Mouse (Mus musculus): ENCODE data around the gene Akr1c12. TPM values are rescaled to one million over a fixed set of nuclear protein-coding genes. Genes with fewer than 3 reads are reported as not detected.
"Not testable (repeated sequence)": the region's sequence is repeated elsewhere in the genome, so short reads cannot be mapped to it uniquely, and the experiment has no call there.

Akr1c12 gene
- polyA plus RNA-seq (2015; fragmentation: Nextera tagmentation; extraction: Ambion mirVana), result 0.22 and 0.25 TPM in 2 replicates

DNA sequence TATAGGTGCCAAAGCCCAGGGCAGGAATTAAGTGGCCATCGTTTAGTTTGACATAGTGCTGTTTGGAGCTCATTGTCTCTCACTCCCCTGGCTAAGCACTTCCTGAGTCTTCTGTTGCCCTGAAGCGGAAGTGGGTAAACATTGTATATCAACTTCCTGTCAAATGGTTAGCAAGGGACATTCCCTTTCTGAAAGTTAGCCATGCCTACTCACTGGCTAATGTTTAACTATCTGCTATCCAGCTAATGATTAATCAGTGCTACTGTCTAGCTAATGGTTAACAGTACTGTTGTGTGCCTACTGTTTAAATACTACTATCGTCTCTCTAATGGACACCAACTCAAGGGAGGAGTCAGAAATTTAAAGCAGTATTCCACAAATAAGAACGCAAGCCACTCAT is at the start of gene Akr1c12:
TSS of gene Akr1c12 (minus strand) at position 150 of the 400 bp plus-strand sequence.
- Histone ChIP-seq H3K27ac (replicated peaks) (no peak within 1 kb of the TSS), H3K9me3 (no peaks in the 10 kb centered on the region), H3K9ac (no peak within 1 kb of the TSS), H3K36me3 (no peaks in the 10 kb centered on the region), H3K4me3 (no peak within 1 kb of the TSS), H3K27me3 (no peaks in the 10 kb centered on the region), H3K4me2 (no peak within 1 kb of the TSS), H3K4me1 (replicated peaks) (no peaks in the 10 kb centered on the region)
- WGBS, result 65% methylated on average over 4 of the region's 4 CpGs
- ATAC-seq (ENCODE audit: low FRiP score, low read depth), result no peak

DNA sequence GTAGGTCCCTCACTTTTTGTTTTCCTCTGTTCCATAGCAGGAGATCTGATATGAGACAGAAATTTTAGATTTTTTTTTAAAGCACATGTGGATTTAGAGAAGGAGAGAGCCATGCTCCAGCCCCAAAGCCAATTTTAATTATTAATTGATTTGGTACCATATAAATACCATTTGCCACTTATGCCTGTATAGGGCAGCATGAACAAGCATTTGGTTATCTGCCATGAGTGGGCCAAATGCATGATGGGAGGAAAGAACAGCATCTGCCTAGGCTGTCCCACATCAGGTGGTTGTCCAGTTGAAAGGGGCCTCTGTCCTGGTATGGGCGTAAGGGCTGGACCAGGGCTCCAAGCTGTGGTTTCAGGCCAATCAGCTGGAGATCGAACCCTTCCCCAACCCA is 39.5 kb upstream of the Akr1c12 start:
- Histone ChIP-seq H3K9ac (no peak overlapping the region), H3K4me2 (no peak overlapping the region), H3K4me3 (no peak overlapping the region), H3K27me3 (no peaks in the 10 kb centered on the region), H3K4me1 (replicated peaks) (no peaks in the 10 kb centered on the region), H3K9me3 (no peaks in the 10 kb centered on the region), H3K27ac (replicated peaks) (no peak overlapping the region), H3K36me3 (no peaks in the 10 kb centered on the region)
- no peak for ATAC-seq (ENCODE audit: low FRiP score, low read depth)
- 93% methylated on average over 2 of the region's 2 CpGs for WGBS

DNA sequence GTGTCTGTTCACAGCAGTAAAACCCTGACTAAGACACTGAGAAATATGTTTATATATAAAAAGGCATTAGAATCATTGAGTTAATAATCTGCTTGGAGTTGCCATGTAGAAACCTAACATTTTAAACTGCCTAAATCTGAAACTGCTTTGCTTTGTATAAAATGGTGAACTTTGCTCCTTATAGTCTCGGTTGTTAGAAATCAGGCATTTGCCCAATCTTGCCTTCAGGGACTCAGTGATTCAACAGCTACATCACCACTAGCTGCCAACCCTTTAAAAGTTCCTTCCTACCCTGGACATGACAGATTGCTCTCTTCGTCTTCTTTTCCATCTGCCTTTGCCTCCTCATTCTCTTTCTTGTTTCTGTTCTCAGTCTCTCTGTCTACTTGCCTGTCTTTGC is 34.7 kb upstream of the Akr1c12 start:
- H3K4me2 ChIP-seq, result no peak overlapping the region
- H3K4me1 ChIP-seq (replicated peaks), result no peaks in the 10 kb centered on the region
- no peaks in the 10 kb centered on the region for H3K27me3 ChIP-seq
- ATAC-seq (ENCODE audit: low FRiP score, low read depth), result no peak
- H3K4me3 ChIP-seq, result no peak overlapping the region
- H3K9ac ChIP-seq, result no peak overlapping the region
- no peak overlapping the region for H3K27ac ChIP-seq (replicated peaks)
- H3K9me3 ChIP-seq, result no peaks in the 10 kb centered on the region
- 85% methylated on average over 2 of the region's 2 CpGs for WGBS
- no peaks in the 10 kb centered on the region for H3K36me3 ChIP-seq

DNA sequence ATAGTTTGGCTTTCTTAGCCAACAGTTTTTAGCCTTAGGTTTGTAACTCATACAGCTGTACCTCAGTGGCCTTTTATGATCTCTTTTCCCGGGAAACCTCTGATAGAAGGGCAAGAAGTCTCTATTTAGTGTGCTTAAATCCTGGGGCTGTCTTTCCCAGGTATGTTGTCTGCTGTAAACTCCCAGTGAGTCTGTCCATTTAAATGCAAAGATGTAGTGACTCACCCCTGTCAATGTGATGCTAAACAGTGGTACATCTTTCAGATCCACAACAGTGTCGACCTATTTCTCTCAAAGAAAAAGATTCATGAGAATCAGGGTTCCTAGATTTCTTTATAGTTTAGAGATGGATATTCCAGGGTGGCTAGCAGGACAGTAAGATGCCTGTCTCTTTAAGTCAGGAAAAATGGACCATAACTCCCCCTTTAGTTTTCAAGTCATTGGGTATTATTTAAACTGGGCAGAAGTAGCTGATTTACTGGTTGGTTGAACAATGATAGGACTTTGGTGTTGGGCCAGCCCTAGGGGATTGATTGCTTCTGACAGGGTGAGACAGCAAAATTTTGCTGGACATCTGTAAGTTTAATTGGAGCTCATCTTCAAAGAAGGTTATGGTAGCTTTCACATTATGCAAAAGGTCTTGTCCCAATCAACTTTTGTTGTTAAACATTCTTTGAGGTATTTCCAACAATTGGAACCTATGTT is 25.8 kb upstream of the Akr1c12 start:
- no peaks in the 10 kb centered on the region for H3K36me3 ChIP-seq
- no peak overlapping the region for H3K9ac ChIP-seq
- H3K27me3 ChIP-seq, result no peaks in the 10 kb centered on the region
- no peak overlapping the region for H3K4me3 ChIP-seq
- no peaks in the 10 kb centered on the region for H3K4me1 ChIP-seq (replicated peaks)
- H3K27ac ChIP-seq (replicated peaks), result no peak overlapping the region
- no peaks in the 10 kb centered on the region for H3K9me3 ChIP-seq
- ATAC-seq (ENCODE audit: low FRiP score, low read depth), result no peak
- WGBS, result 37% methylated on average over 2 of the region's 2 CpGs
- no peak overlapping the region for H3K4me2 ChIP-seq

DNA sequence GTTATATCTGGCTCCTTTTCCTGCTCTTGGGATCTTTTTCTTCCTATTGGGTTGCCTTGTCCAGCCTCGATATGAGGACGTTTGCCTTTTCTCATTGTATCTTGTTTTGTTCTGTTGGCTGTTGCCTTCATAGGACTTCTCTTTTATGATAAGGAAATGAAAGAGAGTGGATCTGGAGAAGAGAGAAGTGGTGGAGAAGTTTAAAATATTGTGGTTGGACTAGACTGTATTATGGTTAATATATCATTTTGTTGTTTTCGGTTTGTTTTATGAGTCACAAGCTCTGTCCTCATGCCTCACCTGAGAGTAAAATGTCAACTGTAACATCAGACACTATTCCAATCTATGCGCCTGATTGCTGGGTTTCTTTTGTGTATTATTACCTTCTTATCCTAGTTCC is 17.8 kb upstream of the Akr1c12 start:
- H3K36me3 ChIP-seq, result no peaks in the 10 kb centered on the region
- H3K9me3 ChIP-seq, result no peaks in the 10 kb centered on the region
- no peaks in the 10 kb centered on the region for H3K4me1 ChIP-seq (replicated peaks)
- no peak overlapping the region for H3K9ac ChIP-seq
- WGBS, result 95% methylated on average over 4 of the region's 4 CpGs
- no peak overlapping the region for H3K4me2 ChIP-seq
- H3K27me3 ChIP-seq, result no peaks in the 10 kb centered on the region
- no peak overlapping the region for H3K4me3 ChIP-seq
- no peak for ATAC-seq (ENCODE audit: low FRiP score, low read depth)
- H3K27ac ChIP-seq (replicated peaks), result no peak overlapping the region

DNA sequence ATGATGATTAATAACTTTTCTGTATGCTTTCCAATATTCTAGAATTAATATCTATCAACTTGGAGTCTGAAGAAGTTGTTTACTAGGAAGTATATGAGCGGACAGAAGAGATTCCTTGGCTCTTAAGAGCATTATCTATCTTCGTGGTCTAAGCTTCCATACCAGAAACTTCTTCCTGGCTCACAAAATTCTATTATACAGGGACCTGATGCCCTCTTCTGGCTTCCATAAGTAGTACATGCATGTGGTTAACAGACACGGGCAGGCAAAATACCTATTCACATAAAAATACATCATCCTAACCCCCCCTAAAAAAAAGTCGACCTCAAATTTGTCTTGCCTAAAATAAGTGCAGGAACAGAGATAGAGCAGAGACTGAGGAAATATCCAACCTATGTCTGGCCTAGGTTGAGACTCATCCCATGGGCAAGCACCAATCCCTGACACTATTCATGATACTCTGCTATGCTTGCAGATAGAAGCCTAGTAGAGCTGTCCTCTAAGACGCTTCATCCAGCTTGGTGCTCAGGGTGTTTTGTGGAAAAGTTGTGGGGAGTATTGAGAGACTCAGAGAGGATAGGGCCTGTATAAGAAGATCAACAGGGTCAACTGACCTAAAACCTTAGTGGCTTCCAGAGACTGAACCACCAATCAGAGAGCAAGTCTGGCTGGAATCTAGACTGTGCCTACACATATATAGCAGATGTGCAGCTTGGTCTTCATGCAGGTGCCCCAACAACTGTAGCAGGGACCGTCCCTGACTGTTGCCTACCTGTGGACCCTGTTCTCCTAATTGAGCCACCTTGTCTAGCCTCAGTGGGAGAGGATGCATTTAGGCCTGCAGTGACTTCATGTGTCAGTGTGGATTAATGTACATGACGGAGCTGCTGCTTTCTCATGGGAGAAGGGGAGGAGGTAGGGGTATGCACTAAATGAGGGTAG is 2.5 kb upstream of the Akr1c12 start:
- 37% methylated on average over 7 of the region's 7 CpGs for WGBS
- H3K4me2 ChIP-seq, result no peak overlapping the region
- no peaks in the 10 kb centered on the region for H3K4me1 ChIP-seq (replicated peaks)
- peak; percentile 86 for ATAC-seq (ENCODE audit: low FRiP score, low read depth)
- no peaks in the 10 kb centered on the region for H3K9me3 ChIP-seq
- H3K27ac ChIP-seq (replicated peaks), result no peak overlapping the region
- H3K27me3 ChIP-seq, result no peaks in the 10 kb centered on the region
- H3K9ac ChIP-seq, result no peak overlapping the region
- no peaks in the 10 kb centered on the region for H3K36me3 ChIP-seq
- H3K4me3 ChIP-seq, result no peak overlapping the region

DNA sequence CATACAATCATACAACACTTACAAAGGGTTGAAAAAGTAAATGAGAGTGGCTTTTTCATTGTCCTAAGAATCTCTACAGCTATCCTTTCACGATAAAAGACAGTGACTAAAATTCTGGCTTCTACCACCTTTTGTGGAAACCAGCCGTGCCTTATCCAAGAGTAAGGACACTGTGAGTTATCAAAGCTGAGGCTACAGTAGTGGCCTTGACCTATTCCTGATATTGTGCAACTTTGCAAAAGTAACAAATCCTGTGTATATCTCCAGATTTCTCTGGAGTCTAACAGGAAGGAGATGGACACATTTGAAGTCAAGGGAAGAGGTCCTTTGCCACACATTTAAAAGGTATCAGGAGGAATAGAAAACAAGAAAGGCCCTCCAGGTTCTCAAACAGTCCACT is 1.7 kb downstream of the Akr1c12 start:
- H3K4me3 ChIP-seq, result no peak overlapping the region
- no peak overlapping the region for H3K4me2 ChIP-seq
- no peak for ATAC-seq (ENCODE audit: low FRiP score, low read depth)
- H3K36me3 ChIP-seq, result no peaks in the 10 kb centered on the region
- H3K27me3 ChIP-seq, result no peaks in the 10 kb centered on the region
- no peaks in the 10 kb centered on the region for H3K4me1 ChIP-seq (replicated peaks)
- H3K9me3 ChIP-seq, result no peaks in the 10 kb centered on the region
- no peak overlapping the region for H3K9ac ChIP-seq
- H3K27ac ChIP-seq (replicated peaks), result no peak overlapping the region
- WGBS, result 89% methylated on average over 2 of the region's 2 CpGs

DNA sequence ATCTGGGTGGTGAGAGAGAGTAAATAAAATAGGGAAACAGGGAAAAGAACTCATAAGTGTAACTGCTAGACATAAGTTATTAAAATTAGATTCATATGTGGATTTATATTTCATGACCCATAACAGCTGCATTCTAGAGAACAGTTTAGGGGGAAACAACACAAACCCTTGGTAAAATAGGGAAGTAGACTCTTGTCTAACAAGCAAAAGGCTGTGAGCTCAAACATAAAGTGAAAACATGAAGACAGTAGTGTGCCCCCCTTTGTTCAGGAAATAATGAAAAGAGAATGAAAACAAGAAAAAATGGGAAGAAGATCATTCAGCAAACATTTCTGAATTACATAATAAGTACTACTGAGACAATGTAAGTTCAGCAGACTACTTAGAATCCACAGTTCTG is 8.4 kb downstream of the Akr1c12 start:
- no peaks in the 10 kb centered on the region for H3K4me1 ChIP-seq (replicated peaks)
- no peaks in the 10 kb centered on the region for H3K36me3 ChIP-seq
- H3K27me3 ChIP-seq, result no peaks in the 10 kb centered on the region
- H3K4me2 ChIP-seq, result no peak overlapping the region
- no peak overlapping the region for H3K27ac ChIP-seq (replicated peaks)
- ATAC-seq (ENCODE audit: low FRiP score, low read depth), result no peak
- H3K9ac ChIP-seq, result no peak overlapping the region
- no peaks in the 10 kb centered on the region for H3K9me3 ChIP-seq
- H3K4me3 ChIP-seq, result no peak overlapping the region

DNA sequence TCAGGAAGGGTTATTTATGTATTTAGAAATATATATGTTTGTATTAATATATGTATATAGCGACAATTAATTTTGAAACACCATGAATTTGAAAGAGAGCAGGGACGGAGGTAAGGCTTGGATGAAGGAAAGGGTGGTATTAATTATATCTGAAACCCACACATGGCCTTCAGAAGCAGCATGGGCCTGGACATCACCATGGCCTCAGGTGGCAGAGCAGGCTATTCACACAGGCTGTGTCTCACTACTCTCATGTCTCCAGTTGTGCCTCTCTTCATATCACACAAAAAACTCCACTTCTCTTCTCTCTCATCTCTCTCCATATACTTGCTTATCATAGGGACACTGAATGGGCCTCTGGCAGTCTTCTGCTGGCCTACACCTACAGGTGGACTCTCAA is 13.8 kb downstream of the Akr1c12 start:
- 90% methylated on average over 2 of the region's 2 CpGs for WGBS
- not testable (repeated sequence) for H3K4me1 ChIP-seq (replicated peaks); H3K4me3 ChIP-seq; H3K9ac ChIP-seq; ATAC-seq (ENCODE audit: low FRiP score, low read depth); H3K4me2 ChIP-seq; H3K27ac ChIP-seq (replicated peaks); H3K27me3 ChIP-seq; H3K36me3 ChIP-seq; H3K9me3 ChIP-seq

DNA sequence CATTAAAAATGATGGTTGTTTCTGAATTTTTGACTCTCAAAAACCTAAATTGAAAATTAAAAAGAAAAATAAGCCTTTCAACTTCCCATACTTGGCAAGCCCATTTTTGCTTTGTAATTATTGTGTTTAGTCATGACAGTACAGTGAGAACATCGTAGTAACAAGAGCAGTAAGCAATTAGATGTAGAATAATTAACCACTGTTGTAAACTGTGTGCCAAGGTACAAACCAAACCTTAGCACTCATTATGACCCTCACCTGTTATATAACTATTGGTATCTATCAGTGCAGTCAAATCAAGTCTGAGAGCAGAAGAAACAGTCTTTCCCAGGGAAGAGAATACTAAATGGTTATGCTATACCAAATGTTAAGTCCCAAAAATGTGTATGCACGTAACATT is 14.2 kb downstream of the Akr1c12 start:
- H3K4me1 ChIP-seq (replicated peaks), result no peaks in the 10 kb centered on the region
- no peaks in the 10 kb centered on the region for H3K36me3 ChIP-seq
- no peaks in the 10 kb centered on the region for H3K9me3 ChIP-seq
- no peak overlapping the region for H3K4me2 ChIP-seq
- 91% methylated on average over 2 of the region's 2 CpGs for WGBS
- no peak overlapping the region for H3K27ac ChIP-seq (replicated peaks)
- H3K4me3 ChIP-seq, result no peak overlapping the region
- no peak for ATAC-seq (ENCODE audit: low FRiP score, low read depth)
- H3K27me3 ChIP-seq, result no peaks in the 10 kb centered on the region
- H3K9ac ChIP-seq, result no peak overlapping the region

DNA sequence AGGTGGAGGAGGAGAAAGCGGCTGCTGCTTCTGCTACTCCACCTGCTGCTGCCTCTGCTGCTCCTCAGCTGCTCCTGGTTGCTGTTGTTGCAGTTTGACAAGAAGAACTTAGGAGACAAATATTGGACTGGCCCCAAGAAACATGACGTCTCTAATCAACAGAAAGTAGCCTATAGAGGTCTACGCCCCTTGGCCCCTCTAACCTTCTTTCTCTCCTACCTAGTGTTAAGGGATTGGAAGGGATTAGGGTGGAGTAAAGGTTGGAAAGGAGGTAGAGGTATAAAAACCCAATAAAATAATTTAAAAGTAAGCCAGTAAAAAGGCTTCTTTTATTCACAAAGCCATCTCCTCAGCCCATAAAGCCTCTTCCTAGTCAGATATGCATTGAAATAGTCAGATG is 14.6 kb downstream of the Akr1c12 start:
- H3K27me3 ChIP-seq, result no peaks in the 10 kb centered on the region
- no peak overlapping the region for H3K4me2 ChIP-seq
- H3K4me3 ChIP-seq, result no peak overlapping the region
- H3K4me1 ChIP-seq (replicated peaks), result no peaks in the 10 kb centered on the region
- no peaks in the 10 kb centered on the region for H3K9me3 ChIP-seq
- ATAC-seq (ENCODE audit: low FRiP score, low read depth), result no peak
- WGBS, result 96% methylated on average over 3 of the region's 3 CpGs
- H3K27ac ChIP-seq (replicated peaks), result no peak overlapping the region
- no peaks in the 10 kb centered on the region for H3K36me3 ChIP-seq
- no peak overlapping the region for H3K9ac ChIP-seq

DNA sequence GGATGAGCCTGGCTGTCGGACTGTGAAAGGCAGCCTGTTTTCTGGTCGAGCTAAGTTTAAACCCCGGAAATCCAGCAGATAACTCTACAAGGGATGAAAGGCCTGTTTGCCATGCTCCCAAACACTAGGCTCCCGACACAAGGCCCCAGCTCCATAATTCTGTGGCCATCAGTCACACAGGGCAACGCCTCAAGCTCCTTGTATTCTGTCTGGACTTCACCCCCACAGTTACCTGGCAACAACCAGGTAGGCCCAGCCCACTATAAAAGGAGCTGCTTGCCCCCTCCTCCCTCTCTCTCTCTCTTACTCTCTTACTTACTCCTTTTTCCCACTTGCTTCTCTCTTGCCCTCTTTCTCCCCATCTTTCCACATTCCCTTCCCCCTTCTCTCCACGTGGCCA is 21.9 kb downstream of the Akr1c12 start:
- WGBS, result 86% methylated on average over 6 of the region's 6 CpGs

More for the DNA sequence above, 21.9 kb downstream of the Akr1c12 start:
- no peak for ATAC-seq (ENCODE audit: low FRiP score, low read depth)
- Histone ChIP-seq H3K27ac (replicated peaks) (no peak overlapping the region), H3K4me2 (no peak overlapping the region), H3K36me3 (no peaks in the 10 kb centered on the region), H3K27me3 (no peaks in the 10 kb centered on the region), H3K9me3 (no peaks in the 10 kb centered on the region), H3K9ac (no peak overlapping the region), H3K4me3 (no peak overlapping the region), H3K4me1 (replicated peaks) (no peaks in the 10 kb centered on the region)

All from hindbrain, embryonic 15.5 days (tissue).